Mouse (Mus musculus) forebrain, postnatal 0 days (tissue): ENCODE measurements around the gene Ofd1. TPM values are rescaled to one million over a fixed set of nuclear protein-coding genes. Genes with fewer than 3 reads are reported as not detected.

ENCODE experiments used
- ATAC-seq: fragments of 200-750 bp; cut with Nextera tagmentation; 2 replicates; pipeline ENCODE4 v1.8.0; 2017; ENCODE audit warnings: mild to moderate bottlenecking, moderate library complexity
- DNase-seq: peaks from one replicate; pipeline ENCODE4 v3.0.0-alpha.2; 2015
- H3K27ac ChIP-seq: fragments of 300-500 bp; sonication (generic); 2 replicates; pipeline ENCODE4 v1.5.1; 2014; ENCODE audit warnings: low read depth, mild to moderate bottlenecking, antibody characterized with exemption, low read length, moderate library complexity, mixed read lengths
- H3K27me3 ChIP-seq: fragments of 300-500 bp; sonication (generic); 2 replicates; pipeline ENCODE4 v1.6.1; 2014; ENCODE audit warnings: mild to moderate bottlenecking, low read length, mixed read lengths; ENCODE audit not compliant: insufficient read depth
- H3K36me3 ChIP-seq: fragments of 300-500 bp; sonication (generic); 2 replicates; pipeline ENCODE4 v1.6.1; 2014; ENCODE audit warnings: mild to moderate bottlenecking, moderate library complexity; ENCODE audit not compliant: insufficient read depth
- H3K4me1 ChIP-seq: fragments of 300-500 bp; sonication (generic); 2 replicates; pipeline ENCODE4 v1.6.1; 2014; ENCODE audit warnings: antibody characterized with exemption; ENCODE audit not compliant: insufficient read depth
- H3K4me2 ChIP-seq: fragments of 300-500 bp; sonication (generic); 2 replicates; pipeline ENCODE4 v1.6.1; 2014; ENCODE audit warnings: low read depth, mild to moderate bottlenecking, moderate library complexity
- H3K4me3 ChIP-seq: fragments of 300-500 bp; sonication (generic); 2 replicates; pipeline ENCODE4 v1.5.1; 2014; ENCODE audit warnings: low read depth, low read length, mixed read lengths
- H3K9ac ChIP-seq: fragments of 300-500 bp; sonication (generic); 2 replicates; pipeline ENCODE4 v1.6.1; 2014; ENCODE audit warnings: mild to moderate bottlenecking
- H3K9me3 ChIP-seq: fragments of 300-500 bp; sonication (generic); 2 replicates; pipeline ENCODE4 v1.6.1; 2016; ENCODE audit warnings: low read length
- CTCF ChIP-seq: sonication (generic); IDR thresholded peaks from 2 replicates; pipeline ENCODE4 v1.5.1; 2016; ENCODE audit warnings: antibody characterized with exemption, control low read depth, low read depth
- WGBS: fragments of 180-500 bp; shearing (Covaris S2); extraction: QIAGEN DNeasy Blood & Tissue Kit; methylation state at CpG from one replicate; pipeline ENCODE4 v1.1.7; 2014; 5-methylcytosine and 5-hydroxymethylcytosine counted together
- polyA plus RNA-seq: library from polyadenylated mRNA; unstranded; fragments of >200 nt; fragmentation: Nextera tagmentation; extraction: Ambion mirVana; gene quantifications from 2 replicates; pipeline ENCODE4 v1.2.1, GENCODE M21; 2015
- total RNA-seq: library from RNA; depleted of rRNA; stranded (reverse); fragments of >200 nt; gene quantifications from 2 replicates; pipeline ENCODE4 v1.2.3, GENCODE M21; 2014

The Ofd1 gene
- total and polyA plus RNA-seq, 2 experiments from 2014 or later: 7.3 to 12.2 TPM

DNA sequence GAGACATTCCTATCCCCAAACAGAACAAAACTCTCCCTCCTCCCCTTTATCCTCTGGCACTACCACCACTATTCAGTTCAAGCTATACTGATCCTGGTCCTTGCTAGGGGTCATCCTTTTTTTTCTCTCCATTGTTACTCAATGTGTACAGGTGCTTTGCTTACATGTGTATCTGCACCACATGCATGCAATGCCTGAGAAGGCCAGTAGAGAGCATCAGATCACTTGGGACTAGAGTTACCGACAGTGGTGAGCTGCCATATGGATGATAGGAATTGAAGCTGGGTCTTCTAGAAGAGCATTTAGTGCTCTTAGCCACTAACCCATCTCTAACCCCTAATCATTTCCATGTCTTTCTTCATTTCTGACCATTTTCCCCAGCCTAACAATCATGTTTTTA, 46.8 kb downstream of the Ofd1 start:
- ATAC-seq: no peak
- no peak overlapping the region for H3K4me2 ChIP-seq
- H3K9me3 ChIP-seq: no peaks in the 10 kb centered on the region
- no peak overlapping the region for H3K27ac ChIP-seq
- H3K4me1 ChIP-seq: no peaks in the 10 kb centered on the region
- H3K9ac ChIP-seq: no peak overlapping the region
- WGBS: 86% methylated on average over 1 of the region's 1 CpGs
- no peak for DNase-seq
- no peak overlapping the region for H3K4me3 ChIP-seq
- TF ChIP-seq CTCF: peak; percentile 32
- H3K27me3 ChIP-seq: no peaks in the 10 kb centered on the region
- H3K36me3 ChIP-seq: no peaks in the 10 kb centered on the region

DNA sequence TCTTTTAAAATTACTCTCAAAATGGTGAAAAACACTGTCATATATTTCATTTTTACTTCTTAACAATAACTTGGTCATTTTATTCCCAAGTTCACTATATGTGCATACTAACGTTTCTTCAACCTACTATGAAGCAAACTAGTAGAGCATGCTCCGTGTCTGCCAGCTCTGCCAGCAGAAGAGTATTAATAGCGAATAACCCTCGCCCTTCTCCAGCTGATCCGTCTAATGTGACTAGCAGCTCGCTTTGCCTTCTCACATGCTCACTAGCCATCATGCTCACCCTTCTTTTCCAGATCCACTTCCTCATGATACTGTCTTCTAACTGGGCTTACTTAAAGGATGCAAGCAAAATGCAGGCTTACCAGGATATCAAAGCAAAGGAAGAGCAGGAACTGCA, 53.8 kb downstream of the Ofd1 start:
- Histone ChIP-seq H3K36me3 (peaks cover 22% of the 10 kb centered on the region; the same call in 1 of the 2 replicates), H3K4me2 (no peak overlapping the region), H3K27me3 (no peaks in the 10 kb centered on the region), H3K9me3 (no peaks in the 10 kb centered on the region), H3K27ac (no peak overlapping the region), H3K4me3 (no peak overlapping the region), H3K4me1 (no peaks in the 10 kb centered on the region), H3K9ac (no peak overlapping the region)
- no peak for DNase-seq
- TF ChIP-seq CTCF: no peak
- 85% methylated on average over 6 of the region's 6 CpGs for WGBS
- no peak for ATAC-seq

DNA sequence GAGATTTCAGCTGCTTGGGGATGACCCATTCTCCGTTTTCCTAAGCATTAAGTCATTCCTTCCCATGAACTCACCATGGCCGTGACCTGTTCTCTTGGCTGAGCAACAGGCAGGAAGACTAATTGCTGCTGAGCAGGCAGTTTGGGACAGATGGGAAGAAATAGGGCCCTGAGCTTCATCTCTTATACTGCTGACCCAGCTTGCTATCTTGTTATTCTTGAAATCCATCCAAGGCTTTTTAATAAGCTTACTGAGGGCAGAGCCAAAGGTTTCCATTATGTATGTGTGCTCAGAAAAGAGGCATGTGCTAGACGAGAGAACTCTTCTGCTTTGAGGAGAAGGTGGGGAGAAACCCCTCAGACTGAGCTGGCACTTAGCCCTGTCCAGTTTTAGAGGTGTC, 55.6 kb downstream of the Ofd1 start:
- Histone ChIP-seq H3K27me3 (no peaks in the 10 kb centered on the region), H3K4me3 (no peak overlapping the region), H3K4me1 (no peaks in the 10 kb centered on the region), H3K9me3 (no peaks in the 10 kb centered on the region), H3K9ac (no peak overlapping the region), H3K27ac (no peak overlapping the region), H3K36me3 (peaks cover 23% of the 10 kb centered on the region; the same call in 1 of the 2 replicates), H3K4me2 (no peak overlapping the region)
- ATAC-seq (no peak), DNase-seq (no peak)
- 57% methylated on average over 3 of the region's 3 CpGs for WGBS
- TF ChIP-seq CTCF: no peak

DNA sequence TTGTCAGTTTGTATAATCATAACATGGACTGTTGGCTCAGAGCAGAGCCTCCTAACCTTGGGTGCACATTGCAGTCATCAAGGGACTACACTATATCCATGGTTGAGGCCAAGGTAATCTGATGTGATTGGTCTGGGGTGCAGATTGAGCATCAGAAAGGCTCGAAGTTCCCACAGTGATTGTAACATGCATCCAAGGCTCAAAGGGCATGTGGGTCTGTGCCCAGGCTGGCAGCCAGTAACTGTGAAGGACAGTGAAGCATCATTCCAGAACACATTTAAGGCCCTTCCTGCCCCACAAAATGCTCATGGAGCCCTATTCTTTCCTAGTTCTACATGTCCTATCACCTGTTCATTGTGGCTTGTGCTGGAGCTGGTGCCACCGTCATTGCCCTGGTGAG, 56.9 kb downstream of the Ofd1 start:
- no peak for TF ChIP-seq CTCF

DNA sequence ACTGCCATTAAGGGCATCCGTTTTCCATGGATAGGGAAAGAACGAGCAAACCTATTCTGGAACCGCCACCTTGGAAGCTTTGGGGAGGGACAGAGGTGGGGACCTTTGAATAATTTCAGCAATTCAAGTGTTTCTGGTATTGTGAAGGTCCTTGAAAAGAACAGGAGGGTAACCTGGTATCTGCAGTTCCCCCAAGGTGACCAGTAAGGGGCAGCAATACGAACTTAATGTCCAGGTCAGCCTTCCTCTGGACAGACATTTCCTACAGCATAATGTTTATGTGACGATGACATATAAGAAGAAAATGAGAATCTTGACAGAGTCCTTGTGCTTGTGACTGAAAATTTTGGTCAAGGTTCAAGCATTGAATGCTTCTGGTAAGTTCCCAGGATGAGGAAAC, 61.9 kb downstream of the Ofd1 start:
- Histone ChIP-seq H3K36me3 (peaks cover 30% of the 10 kb centered on the region; the same call in 1 of the 2 replicates), H3K4me1 (no peaks in the 10 kb centered on the region), H3K27me3 (no peaks in the 10 kb centered on the region), H3K4me3 (no peak overlapping the region), H3K27ac (no peak overlapping the region), H3K9me3 (no peaks in the 10 kb centered on the region), H3K9ac (no peak overlapping the region), H3K4me2 (no peak overlapping the region)
- 86% methylated on average over 5 of the region's 5 CpGs for WGBS
- no peak for TF ChIP-seq CTCF
- ATAC-seq (no peak), DNase-seq (no peak)

More for the DNA sequence above, 56.9 kb downstream of the Ofd1 start:
- Histone ChIP-seq H3K9ac (no peak overlapping the region), H3K36me3 (peaks cover 28% of the 10 kb centered on the region; the same call in 1 of the 2 replicates), H3K4me1 (no peaks in the 10 kb centered on the region), H3K9me3 (no peaks in the 10 kb centered on the region), H3K4me2 (no peak overlapping the region), H3K4me3 (no peak overlapping the region), H3K27me3 (no peaks in the 10 kb centered on the region), H3K27ac (no peak overlapping the region)
- ATAC-seq: no peak
- WGBS: 77% methylated on average over 2 of the region's 2 CpGs
- DNase-seq: no peak

DNA sequence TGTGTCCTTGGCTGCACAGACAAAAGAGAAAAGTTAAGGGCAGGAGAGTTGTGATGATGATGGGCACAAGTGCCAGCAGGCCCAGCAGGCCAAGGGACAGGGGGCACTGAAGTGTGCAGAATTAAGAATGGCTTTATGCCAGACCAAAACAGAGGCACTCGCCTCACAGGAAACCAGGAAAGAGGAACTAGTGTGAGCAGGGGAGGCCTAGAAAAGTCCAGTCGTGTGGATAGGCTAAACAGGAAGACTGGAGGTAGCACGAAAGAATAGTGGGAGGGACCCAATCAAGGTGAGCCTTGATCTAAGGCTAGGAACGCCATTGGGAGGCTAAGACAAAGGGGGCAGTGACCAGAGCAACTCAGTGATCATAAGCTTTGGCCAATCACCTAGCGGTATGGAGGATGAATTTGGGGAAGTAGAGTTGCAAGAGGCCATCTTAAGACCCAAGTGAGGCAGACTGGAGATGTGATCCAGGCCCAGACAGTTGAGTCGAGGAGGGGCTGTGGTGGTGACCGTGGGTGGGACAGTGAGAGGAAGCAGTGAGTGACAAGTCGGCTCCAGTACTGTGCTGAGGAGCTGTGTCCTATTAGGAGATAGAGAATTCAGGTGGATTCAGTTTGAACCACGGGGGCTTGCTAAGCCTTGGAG, 63.7 kb downstream of the Ofd1 start:
- H3K27ac ChIP-seq: no peak overlapping the region
- H3K27me3 ChIP-seq: no peaks in the 10 kb centered on the region
- no peak overlapping the region for H3K9ac ChIP-seq
- H3K36me3 ChIP-seq: peaks cover 19% of the 10 kb centered on the region; the same call in 1 of the 2 replicates
- DNase-seq: no peak
- H3K4me3 ChIP-seq: no peak overlapping the region
- no peaks in the 10 kb centered on the region for H3K9me3 ChIP-seq
- no peak for TF ChIP-seq CTCF
- 78% methylated on average over 9 of the region's 9 CpGs for WGBS
- no peak overlapping the region for H3K4me2 ChIP-seq
- ATAC-seq: no peak
- no peaks in the 10 kb centered on the region for H3K4me1 ChIP-seq

DNA sequence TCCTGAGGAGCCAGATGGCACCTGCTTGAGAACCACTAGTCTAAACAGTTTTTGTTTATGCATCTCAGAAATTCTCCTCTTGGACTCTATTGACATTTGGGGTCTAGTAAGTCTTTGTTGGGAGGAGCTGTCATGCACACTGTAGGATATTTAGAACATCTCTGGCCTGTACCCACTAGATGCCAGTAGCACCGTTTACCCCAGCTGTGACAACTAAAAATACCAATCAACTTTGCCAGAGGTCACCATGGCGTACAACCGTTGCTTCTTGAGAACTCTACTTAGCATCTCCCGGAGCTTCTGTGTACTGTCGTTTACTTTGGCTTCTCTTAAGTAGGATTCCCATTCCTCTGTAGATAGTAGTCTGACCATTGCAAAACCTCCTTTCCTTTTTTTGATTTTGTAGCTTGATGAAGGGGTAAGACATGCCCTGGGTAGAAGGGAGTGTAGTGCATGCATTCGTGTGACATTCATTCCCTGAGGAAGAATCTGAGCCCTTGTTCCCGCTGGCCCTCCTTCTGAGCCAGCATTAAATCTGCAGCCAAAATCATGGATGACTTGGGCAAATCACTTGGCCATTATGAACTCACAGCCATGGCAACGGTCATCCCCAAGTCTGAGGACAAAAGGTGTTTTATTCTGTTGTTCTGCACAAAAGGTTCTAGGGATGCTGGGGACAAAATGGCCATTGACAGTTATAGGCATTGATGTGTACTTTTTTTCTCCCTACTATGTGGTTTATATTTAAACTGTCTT, 74.9 kb downstream of the Ofd1 start:
- H3K36me3 ChIP-seq: no peaks in the 10 kb centered on the region; the same call in 1 of the 2 replicates
- ATAC-seq (no peak), DNase-seq (no peak)
- H3K27me3 ChIP-seq: no peaks in the 10 kb centered on the region
- H3K4me1 ChIP-seq: no peaks in the 10 kb centered on the region
- no peak for TF ChIP-seq CTCF
- no peak overlapping the region for H3K27ac ChIP-seq
- H3K9me3 ChIP-seq: no peaks in the 10 kb centered on the region
- H3K4me2 ChIP-seq: no peak overlapping the region
- no peak overlapping the region for H3K4me3 ChIP-seq
- H3K9ac ChIP-seq: no peak overlapping the region
- 63% methylated on average over 8 of the region's 8 CpGs for WGBS
